Mouse (Mus musculus) heart, embryonic 12.5 days (tissue): Measurements from ENCODE around the gene Kcnk12. TPM values are rescaled to one million over a fixed set of nuclear protein-coding genes. Genes with fewer than 3 reads are reported as not detected.
A peak's percentile ranks its signal among the peaks of the same experiment; 100 is the strongest.

Experiments used
- ATAC-seq: fragments of 200-750 bp; cut with Nextera tagmentation; 2 replicates; pipeline ENCODE4 v1.8.0; 2017; ENCODE audit warnings: moderate TSS enrichment, moderate library complexity; ENCODE audit not compliant: insufficient number of reproducible peaks, low FRiP score
- H3K27ac ChIP-seq: fragments of 300-500 bp; sonication (generic); 2 replicates; pipeline ENCODE4 v1.5.1; 2016; ENCODE audit warnings: mild to moderate bottlenecking, moderate library complexity; ENCODE audit not compliant: poor library complexity, severe bottlenecking
- H3K27me3 ChIP-seq: fragments of 300-500 bp; sonication (generic); replicated peaks from 2 replicates; pipeline ENCODE4 v1.6.1; 2016; ENCODE audit warnings: mild to moderate bottlenecking, moderate library complexity
- H3K36me3 ChIP-seq: fragments of 300-500 bp; sonication (generic); 2 replicates; pipeline ENCODE4 v1.6.1; 2016; ENCODE audit warnings: mild to moderate bottlenecking, moderate library complexity
- H3K4me1 ChIP-seq: fragments of 300-500 bp; sonication (generic); replicated peaks from 2 replicates; pipeline ENCODE4 v1.6.1; 2016; ENCODE audit warnings: mild to moderate bottlenecking
- H3K4me2 ChIP-seq: fragments of 300-500 bp; sonication (generic); 2 replicates; pipeline ENCODE4 v1.6.1; 2016; ENCODE audit warnings: mild to moderate bottlenecking, moderate library complexity
- H3K4me3 ChIP-seq: fragments of 300-500 bp; sonication (generic); 2 replicates; pipeline ENCODE4 v1.5.1; 2016; ENCODE audit warnings: mild to moderate bottlenecking
- H3K9ac ChIP-seq: fragments of 300-500 bp; sonication (generic); 2 replicates; pipeline ENCODE4 v1.6.1; 2016; ENCODE audit warnings: mild to moderate bottlenecking, moderate library complexity
- H3K9me3 ChIP-seq: fragments of 300-500 bp; sonication (generic); replicated peaks from 2 replicates; pipeline ENCODE4 v1.6.1; 2016; ENCODE audit warnings: mild to moderate bottlenecking, moderate library complexity
- WGBS: fragments of 180-500 bp; shearing (Covaris S2); methylation state at CpG from one replicate; pipeline ENCODE4 v1.1.7; 2016; 5-methylcytosine and 5-hydroxymethylcytosine counted together
- polyA plus RNA-seq: library from polyadenylated mRNA; unstranded; fragments of >200 nt; fragmentation: Nextera tagmentation; extraction: Ambion mirVana; gene quantifications from 2 replicates; pipeline ENCODE4 v1.2.1, GENCODE M21; 2016

The Kcnk12 gene
- polyA plus RNA-seq, 1 experiment from 2014 or later = 0.11 TPM

- Histone ChIP-seq H3K27ac (no peak overlapping the region), H3K4me3 (peak overlapping the region; percentile 69), H3K4me2 (peak overlapping the region; percentile 99), H3K9me3 (peaks cover 7% of the 10 kb centered on the region), H3K4me1 (peaks cover 13% of the 10 kb centered on the region), H3K36me3 (no peaks in the 10 kb centered on the region), H3K27me3 (peaks cover 61% of the 10 kb centered on the region), H3K9ac (peak overlapping the region; percentile 49)
- 3% methylated on average over 101 of the region's 101 CpGs for WGBS
- ATAC-seq = peak; percentile 61; the same call in 1 of the 2 replicates
These were observed 51.6 kb downstream of the Kcnk12 start for GRCm38 (mm10) chr17:87745926-87746888.

- Histone ChIP-seq H3K4me2 (peak overlapping the region; percentile 99), H3K4me3 (peak overlapping the region; percentile 69), H3K4me1 (peaks cover 13% of the 10 kb centered on the region), H3K9me3 (peaks cover 7% of the 10 kb centered on the region), H3K27me3 (peaks cover 66% of the 10 kb centered on the region), H3K27ac (no peak overlapping the region), H3K9ac (peak overlapping the region; percentile 49), H3K36me3 (no peaks in the 10 kb centered on the region)
- 11% methylated on average over 32 of the region's 32 CpGs for WGBS
- ATAC-seq = 0 out of 2 replicates have a peak, but pooled peaks have one; percentile 31
These were observed 52.5 kb downstream of the Kcnk12 start for GRCm38 (mm10) chr17:87744985-87745925.

GRCm38 (mm10) chr17:87739835-87740234, 58.0 kb downstream of the Kcnk12 start:
- Histone ChIP-seq H3K36me3 (no peaks in the 10 kb centered on the region), H3K9me3 (no peaks in the 10 kb centered on the region), H3K4me1 (no peaks in the 10 kb centered on the region), H3K4me2 (no peak overlapping the region), H3K9ac (no peak overlapping the region), H3K27me3 (peaks cover 30% of the 10 kb centered on the region), H3K4me3 (no peak overlapping the region), H3K27ac (no peak overlapping the region)
- 26% methylated on average over 1 of the region's 1 CpGs for whole genome bisulfite sequencing
- ATAC-seq = no peak

GRCm38 (mm10) chr17:87737144-87737543, 60.6 kb downstream of the Kcnk12 start:
- Histone ChIP-seq H3K9me3 (no peaks in the 10 kb centered on the region), H3K36me3 (no peaks in the 10 kb centered on the region), H3K4me2 (no peak overlapping the region), H3K4me3 (no peak overlapping the region), H3K4me1 (no peaks in the 10 kb centered on the region), H3K9ac (no peak overlapping the region), H3K27me3 (peaks cover 4% of the 10 kb centered on the region; the same call in 1 of the 2 replicates), H3K27ac (no peak overlapping the region)
- ATAC-seq = no peak
- 70% methylated on average over 3 of the region's 3 CpGs for WGBS

GRCm38 (mm10) chr17:87734471-87734870, 63.3 kb downstream of the Kcnk12 start:
- Histone ChIP-seq H3K27ac (no peak overlapping the region), H3K4me2 (no peak overlapping the region), H3K36me3 (no peaks in the 10 kb centered on the region), H3K4me3 (no peak overlapping the region), H3K9me3 (no peaks in the 10 kb centered on the region; the same call in 1 of the 2 replicates), H3K27me3 (no peaks in the 10 kb centered on the region), H3K4me1 (no peaks in the 10 kb centered on the region), H3K9ac (no peak overlapping the region)
- no peak for ATAC-seq
- 84% methylated on average over 8 of the region's 8 CpGs for WGBS

GRCm38 (mm10) chr17:87731962-87732361, 65.8 kb downstream of the Kcnk12 start:
- WGBS = 84% methylated on average over 4 of the region's 4 CpGs
- H3K27ac ChIP-seq = no peak overlapping the region

GRCm38 (mm10) chr17:87726489-87727356, 71.1 kb downstream of the Kcnk12 start:
- Histone ChIP-seq H3K9ac (no peak overlapping the region), H3K36me3 (peaks cover 41% of the 10 kb centered on the region), H3K9me3 (peaks cover 4% of the 10 kb centered on the region; the same call in 1 of the 2 replicates), H3K4me3 (no peak overlapping the region), H3K4me2 (no peak overlapping the region), H3K27ac (no peak overlapping the region), H3K27me3 (no peaks in the 10 kb centered on the region), H3K4me1 (no peaks in the 10 kb centered on the region)
- no peak for ATAC-seq
- 91% methylated on average over 12 of the region's 12 CpGs for WGBS

More at GRCm38 (mm10) chr17:87731962-87732361, 65.8 kb downstream of the Kcnk12 start:
- ATAC-seq = no peak
- Histone ChIP-seq H3K4me3 (no peak overlapping the region), H3K4me2 (no peak overlapping the region), H3K9ac (no peak overlapping the region), H3K4me1 (no peaks in the 10 kb centered on the region), H3K36me3 (peaks cover 3% of the 10 kb centered on the region; the same call in 1 of the 2 replicates), H3K27me3 (no peaks in the 10 kb centered on the region), H3K9me3 (peaks cover 4% of the 10 kb centered on the region; the same call in 1 of the 2 replicates)

- Histone ChIP-seq H3K9ac (no peak overlapping the region), H3K27me3 (no peaks in the 10 kb centered on the region), H3K4me1 (no peaks in the 10 kb centered on the region), H3K4me2 (no peak overlapping the region), H3K4me3 (no peak overlapping the region), H3K9me3 (peaks cover 4% of the 10 kb centered on the region; the same call in 1 of the 2 replicates), H3K27ac (no peak overlapping the region), H3K36me3 (peaks cover 59% of the 10 kb centered on the region)
- WGBS = 88% methylated on average over 7 of the region's 7 CpGs
- ATAC-seq = no peak
These were observed 73.1 kb downstream of the Kcnk12 start for GRCm38 (mm10) chr17:87724727-87725126.

GRCm38 (mm10) chr17:87700101-87700500, 97.7 kb downstream of the Kcnk12 start:
- H3K9me3 ChIP-seq = no peaks in the 10 kb centered on the region
- H3K4me1 ChIP-seq = peaks cover 4% of the 10 kb centered on the region; the same call in 1 of the 2 replicates
- no peaks in the 10 kb centered on the region for H3K27me3 ChIP-seq
- H3K9ac ChIP-seq = no peak overlapping the region
- ATAC-seq = no peak
- no peak overlapping the region for H3K4me3 ChIP-seq
- H3K4me2 ChIP-seq = no peak overlapping the region
- WGBS = 77% methylated on average over 8 of the region's 8 CpGs
- peaks cover 66% of the 10 kb centered on the region for H3K36me3 ChIP-seq
- H3K27ac ChIP-seq = no peak overlapping the region
